Mouse (Mus musculus): Measurements from ENCODE around the gene Kmt2e. TPM values are rescaled to one million over a fixed set of nuclear protein-coding genes. Genes with fewer than 3 reads are reported as not detected.
"Not testable (repeated sequence)": the region's sequence is repeated elsewhere in the genome, so short reads cannot be mapped to it uniquely, and the experiment has no call there.

Gene Kmt2e
- polyA plus RNA-seq, 1 experiment from 2014 or later: 103 TPM

GRCm38 (mm10) chr5:23519679-23520078 lies 85.4 kb downstream of the Kmt2e start:
- no peak for ATAC-seq (ENCODE audit: insufficient number of reproducible peaks, insufficient read depth, low FRiP score, low read depth)
- Histone ChIP-seq H3K4me2 (replicated peaks; ENCODE audit: low read depth, low read length) (no peak overlapping the region), H3K27me3 (ENCODE audit: control insufficient read depth, insufficient read depth, low read length) (no peaks in the 10 kb centered on the region), H3K36me3 (ENCODE audit: control insufficient read depth, insufficient read depth, low read length) (peaks cover 21% of the 10 kb centered on the region; the same call in 1 of the 2 replicates), H3K9ac (replicated peaks; ENCODE audit: low read depth, low read length) (no peak overlapping the region), H3K4me1 (ENCODE audit: control insufficient read depth, insufficient read depth, low read length) (peaks cover 11% of the 10 kb centered on the region), H3K9me3 (ENCODE audit: control insufficient read depth, low read depth, low read length) (no peaks in the 10 kb centered on the region), H3K4me3 (ENCODE audit: low read depth, low read length) (no peak overlapping the region), H3K27ac (ENCODE audit: low read length) (no peak overlapping the region)
- WGBS: 90% methylated on average over 3 of the region's 3 CpGs

GRCm38 (mm10) chr5:23521645-23522044 lies 87.4 kb downstream of the Kmt2e start:
- H3K4me2 ChIP-seq (replicated peaks; ENCODE audit: low read depth, low read length): no peak overlapping the region
- no peaks in the 10 kb centered on the region for H3K27me3 ChIP-seq (ENCODE audit: control insufficient read depth, insufficient read depth, low read length)
- WGBS: 100% methylated on average over 1 of the region's 1 CpGs
- H3K27ac ChIP-seq (ENCODE audit: low read length): no peak overlapping the region
- no peak for ATAC-seq (ENCODE audit: insufficient number of reproducible peaks, insufficient read depth, low FRiP score, low read depth)
- H3K9me3 ChIP-seq (ENCODE audit: control insufficient read depth, low read depth, low read length): no peaks in the 10 kb centered on the region
- no peak overlapping the region for H3K4me3 ChIP-seq (ENCODE audit: low read depth, low read length)
- peaks cover 11% of the 10 kb centered on the region for H3K4me1 ChIP-seq (ENCODE audit: control insufficient read depth, insufficient read depth, low read length)
- peaks cover 19% of the 10 kb centered on the region for H3K36me3 ChIP-seq (ENCODE audit: control insufficient read depth, insufficient read depth, low read length)
- no peak overlapping the region for H3K9ac ChIP-seq (replicated peaks; ENCODE audit: low read depth, low read length)

- Histone ChIP-seq H3K27me3 (ENCODE audit: control insufficient read depth, insufficient read depth, low read length) (no peaks in the 10 kb centered on the region), H3K36me3 (ENCODE audit: control insufficient read depth, insufficient read depth, low read length) (peaks cover 21% of the 10 kb centered on the region), H3K9ac (replicated peaks; ENCODE audit: low read depth, low read length) (no peak overlapping the region), H3K9me3 (ENCODE audit: control insufficient read depth, low read depth, low read length) (no peaks in the 10 kb centered on the region), H3K27ac (ENCODE audit: low read length) (no peak overlapping the region), H3K4me2 (replicated peaks; ENCODE audit: low read depth, low read length) (no peak overlapping the region), H3K4me1 (ENCODE audit: control insufficient read depth, insufficient read depth, low read length) (peaks cover 8% of the 10 kb centered on the region), H3K4me3 (ENCODE audit: low read depth, low read length) (no peak overlapping the region)
- 78% methylated on average over 3 of the region's 3 CpGs for WGBS
- ATAC-seq (ENCODE audit: insufficient number of reproducible peaks, insufficient read depth, low FRiP score, low read depth): no peak
Measured at GRCm38 (mm10) chr5:23523936-23524335, 89.7 kb downstream of the Kmt2e start.

GRCm38 (mm10) chr5:23524621-23525020 lies 90.4 kb downstream of the Kmt2e start:
- H3K27ac ChIP-seq (ENCODE audit: low read length): no peak overlapping the region
- no peak overlapping the region for H3K4me3 ChIP-seq (ENCODE audit: low read depth, low read length)
- 0 out of 2 replicates have a peak, but pooled peaks cover 1% of the 10 kb centered on the region for H3K4me1 ChIP-seq (ENCODE audit: control insufficient read depth, insufficient read depth, low read length)
- 80% methylated on average over 3 of the region's 3 CpGs for WGBS
- no peak overlapping the region for H3K9ac ChIP-seq (replicated peaks; ENCODE audit: low read depth, low read length)
- H3K27me3 ChIP-seq (ENCODE audit: control insufficient read depth, insufficient read depth, low read length): no peaks in the 10 kb centered on the region
- H3K4me2 ChIP-seq (replicated peaks; ENCODE audit: low read depth, low read length): no peak overlapping the region
- no peak for ATAC-seq (ENCODE audit: insufficient number of reproducible peaks, insufficient read depth, low FRiP score, low read depth)
- no peaks in the 10 kb centered on the region for H3K9me3 ChIP-seq (ENCODE audit: control insufficient read depth, low read depth, low read length)
- peaks cover 21% of the 10 kb centered on the region for H3K36me3 ChIP-seq (ENCODE audit: control insufficient read depth, insufficient read depth, low read length)

GRCm38 (mm10) chr5:23531100-23531499 lies 96.9 kb downstream of the Kmt2e start:
- Histone ChIP-seq H3K27ac (ENCODE audit: low read length) (no peak overlapping the region), H3K27me3 (ENCODE audit: control insufficient read depth, insufficient read depth, low read length) (no peaks in the 10 kb centered on the region), H3K9ac (replicated peaks; ENCODE audit: low read depth, low read length) (no peak overlapping the region), H3K4me3 (ENCODE audit: low read depth, low read length) (no peak overlapping the region), H3K4me2 (replicated peaks; ENCODE audit: low read depth, low read length) (no peak overlapping the region), H3K4me1 (ENCODE audit: control insufficient read depth, insufficient read depth, low read length) (no peaks in the 10 kb centered on the region), H3K36me3 (ENCODE audit: control insufficient read depth, insufficient read depth, low read length) (peaks cover 12% of the 10 kb centered on the region), H3K9me3 (ENCODE audit: control insufficient read depth, low read depth, low read length) (no peaks in the 10 kb centered on the region)
- WGBS: 76% methylated on average over 6 of the region's 6 CpGs
- ATAC-seq (ENCODE audit: insufficient number of reproducible peaks, insufficient read depth, low FRiP score, low read depth): peak; percentile 80

- no peaks in the 10 kb centered on the region for H3K9me3 ChIP-seq (ENCODE audit: control insufficient read depth, low read depth, low read length)
- no peak overlapping the region for H3K4me3 ChIP-seq (ENCODE audit: low read depth, low read length)
- no peaks in the 10 kb centered on the region for H3K27me3 ChIP-seq (ENCODE audit: control insufficient read depth, insufficient read depth, low read length)
- WGBS: 88% methylated on average over 7 of the region's 7 CpGs
- H3K9ac ChIP-seq (replicated peaks; ENCODE audit: low read depth, low read length): no peak overlapping the region
- no peak overlapping the region for H3K4me2 ChIP-seq (replicated peaks; ENCODE audit: low read depth, low read length)
- no peak for ATAC-seq (ENCODE audit: insufficient number of reproducible peaks, insufficient read depth, low FRiP score, low read depth)
- no peak overlapping the region for H3K27ac ChIP-seq (ENCODE audit: low read length)
- H3K36me3 ChIP-seq (ENCODE audit: control insufficient read depth, insufficient read depth, low read length): peaks cover 9% of the 10 kb centered on the region
- no peaks in the 10 kb centered on the region for H3K4me1 ChIP-seq (ENCODE audit: control insufficient read depth, insufficient read depth, low read length)
Measured at GRCm38 (mm10) chr5:23531541-23532096, 97.4 kb downstream of the Kmt2e start.

- Histone ChIP-seq H3K9me3 (ENCODE audit: control insufficient read depth, low read depth, low read length) (no peaks in the 10 kb centered on the region), H3K27ac (ENCODE audit: low read length) (no peak overlapping the region), H3K27me3 (ENCODE audit: control insufficient read depth, insufficient read depth, low read length) (no peaks in the 10 kb centered on the region), H3K4me2 (replicated peaks; ENCODE audit: low read depth, low read length) (no peak overlapping the region), H3K36me3 (ENCODE audit: control insufficient read depth, insufficient read depth, low read length) (peaks cover 6% of the 10 kb centered on the region), H3K9ac (replicated peaks; ENCODE audit: low read depth, low read length) (no peak overlapping the region), H3K4me3 (ENCODE audit: low read depth, low read length) (no peak overlapping the region), H3K4me1 (ENCODE audit: control insufficient read depth, insufficient read depth, low read length) (no peaks in the 10 kb centered on the region)
- no peak for ATAC-seq (ENCODE audit: insufficient number of reproducible peaks, insufficient read depth, low FRiP score, low read depth)
- 87% methylated on average over 7 of the region's 7 CpGs for WGBS
Measured at GRCm38 (mm10) chr5:23535692-23536091, 101.5 kb downstream of the Kmt2e start.

- no peak for ATAC-seq (ENCODE audit: insufficient number of reproducible peaks, insufficient read depth, low FRiP score, low read depth)
Measured at GRCm38 (mm10) chr5:23551687-23552086, 117.4 kb downstream of the Kmt2e start.

GRCm38 (mm10) chr5:23553338-23553737 lies 119.1 kb downstream of the Kmt2e start:
- not testable (repeated sequence) for H3K36me3 ChIP-seq (ENCODE audit: control insufficient read depth, insufficient read depth, low read length); H3K4me2 ChIP-seq (replicated peaks; ENCODE audit: low read depth, low read length); H3K9ac ChIP-seq (replicated peaks; ENCODE audit: low read depth, low read length); H3K9me3 ChIP-seq (ENCODE audit: control insufficient read depth, low read depth, low read length); H3K4me1 ChIP-seq (ENCODE audit: control insufficient read depth, insufficient read depth, low read length); H3K4me3 ChIP-seq (ENCODE audit: low read depth, low read length); ATAC-seq (ENCODE audit: insufficient number of reproducible peaks, insufficient read depth, low FRiP score, low read depth); H3K27me3 ChIP-seq (ENCODE audit: control insufficient read depth, insufficient read depth, low read length); H3K27ac ChIP-seq (ENCODE audit: low read length)
- WGBS: 73% methylated on average over 3 of the region's 3 CpGs

More at GRCm38 (mm10) chr5:23551687-23552086, 117.4 kb downstream of the Kmt2e start:
- WGBS: 80% methylated on average over 5 of the region's 5 CpGs
- Histone ChIP-seq H3K27me3 (ENCODE audit: control insufficient read depth, insufficient read depth, low read length) (no peaks in the 10 kb centered on the region), H3K9me3 (ENCODE audit: control insufficient read depth, low read depth, low read length) (no peaks in the 10 kb centered on the region), H3K4me1 (ENCODE audit: control insufficient read depth, insufficient read depth, low read length) (no peaks in the 10 kb centered on the region), H3K4me2 (replicated peaks; ENCODE audit: low read depth, low read length) (no peak overlapping the region), H3K4me3 (ENCODE audit: low read depth, low read length) (no peak overlapping the region), H3K27ac (ENCODE audit: low read length) (no peak overlapping the region), H3K9ac (replicated peaks; ENCODE audit: low read depth, low read length) (no peak overlapping the region), H3K36me3 (ENCODE audit: control insufficient read depth, insufficient read depth, low read length) (no peaks in the 10 kb centered on the region)

Measured in stomach, embryonic 14.5 days (tissue).